Mouse (Mus musculus) activated CD4-positive, CD25-positive, alpha-beta regulatory T cell (primary cell): ENCODE measurements around the gene Steap3. TPM values are rescaled to one million over a fixed set of nuclear protein-coding genes. Genes with fewer than 3 reads are reported as not detected.

Experiments used
- polyA plus RNA-seq, 2 experiments: library from polyadenylated mRNA; unstranded; fragments of 100-300 nt; shearing (Covaris generic); gene quantifications; one replicate each; pipeline ENCODE4 v1.2.1; 2017

Steap3 gene
- polyA plus RNA-seq: under 1 TPM; 0.37 to 0.48 TPM

DNA sequence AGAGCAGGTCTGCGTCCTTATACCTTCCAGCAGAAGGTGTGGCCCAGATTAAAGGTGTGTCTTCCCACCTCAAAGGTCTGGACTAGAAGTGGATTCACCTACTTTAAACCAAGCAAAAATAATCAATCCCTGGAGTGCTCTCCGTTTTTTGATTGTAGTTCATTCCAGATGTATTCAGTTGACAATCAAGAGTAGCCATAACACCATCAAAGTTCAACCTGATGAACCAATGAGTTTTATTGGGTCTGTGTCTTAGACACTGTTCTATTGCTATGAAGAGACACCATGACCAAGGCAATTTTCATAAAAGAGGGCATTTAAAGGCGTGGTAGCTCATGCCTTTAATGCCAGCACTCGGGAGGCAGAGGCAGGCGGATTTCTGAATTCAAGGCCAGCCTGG, at the start of gene Steap3:
Steap3 (minus strand) TSS at position 101 of the 400 bp plus-strand sequence.

Other genes starting within 250 kb of the Steap3 start
- 1 to 10 TPM; 1.6 to 6.0 TPM for gene Tmem37, start 198.6 kb downstream of the Steap3 start, polyA plus RNA-seq
- gene Dbi, start 151.6 kb downstream of the Steap3 start, polyA plus RNA-seq: 100 to 1,000 TPM; 153 to 186 TPM
- 10 to 100 TPM; 18.0 to 22.5 TPM for gene 3110009E18Rik, start 151.5 kb downstream of the Steap3 start, polyA plus RNA-seq
- gene C1ql2, start 67.9 kb upstream of the Steap3 start, polyA plus RNA-seq: not detected
- 1 to 10 TPM in 1 of 2 experiments, under 1 TPM in 1; 0.87 to 9.8 TPM for gene Marco, start 232.3 kb upstream of the Steap3 start, polyA plus RNA-seq